Mouse (Mus musculus) thymus, adult 2 months (tissue): Measurements from ENCODE around the gene Cnr2.

Experiments
- CTCF ChIP-seq: fragments of 200-500 bp; IDR thresholded peaks from 2 replicates; pipeline ENCODE4 v1.5.1; 2012; ENCODE audit warnings: mild to moderate bottlenecking, control low read depth, low read length, moderate library complexity, borderline replicate concordance; ENCODE audit not compliant: control insufficient read depth, poor library complexity, insufficient read depth; ENCODE audit errors: extremely low read depth
- POLR2A ChIP-seq: fragments of 200-500 bp; IDR thresholded peaks from 2 replicates; pipeline ENCODE4 v1.6.1; 2012; ENCODE audit warnings: mild to moderate bottlenecking, low read length, control low read depth, moderate library complexity; ENCODE audit not compliant: control insufficient read depth, poor library complexity, insufficient read depth; ENCODE audit errors: extremely low read depth

DNA sequence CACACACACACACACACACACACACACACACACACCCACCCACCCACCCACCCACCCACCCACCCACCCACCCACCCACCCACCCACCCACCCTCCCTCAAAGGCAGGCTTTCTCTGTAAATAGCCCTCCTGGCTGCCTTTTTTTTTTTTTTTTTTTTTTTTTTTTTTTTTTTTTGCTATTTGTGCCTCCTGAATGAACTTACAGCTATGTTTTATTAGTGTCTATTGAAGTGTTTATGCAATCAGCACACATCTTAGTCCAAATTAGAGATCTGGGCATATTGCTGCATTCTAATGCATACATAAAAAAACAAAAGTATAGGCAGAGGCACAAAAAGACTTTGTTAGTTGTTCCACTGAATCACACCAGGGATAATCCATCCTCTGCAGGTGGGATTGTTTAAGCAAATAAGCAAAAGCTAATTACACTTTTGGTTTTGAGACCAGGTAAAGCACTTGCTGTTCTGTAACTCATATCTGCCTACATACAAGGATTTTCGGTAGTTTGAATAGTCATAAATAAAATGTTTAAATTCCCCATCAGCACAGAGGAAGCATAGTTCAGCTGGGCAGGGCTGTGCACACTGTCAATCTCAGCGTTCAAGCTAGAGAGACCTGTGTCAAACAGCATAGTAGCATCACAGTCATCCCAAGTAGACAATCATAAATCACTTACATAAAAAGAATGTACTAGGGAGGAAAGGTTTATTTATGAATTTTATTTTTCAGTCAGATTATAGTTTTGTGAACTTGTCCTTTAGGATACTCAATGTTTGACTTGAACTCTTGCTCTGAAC, 24.8 kb upstream of the Cnr2 start:
- TF ChIP-seq CTCF (no peak), POLR2A (no peak)
